Mouse (Mus musculus): ENCODE results near the gene Wdr73. TPM values are rescaled to one million over a fixed set of nuclear protein-coding genes. Genes with fewer than 3 reads are reported as not detected.

Wdr73 gene
- total and polyA plus RNA-seq, 3 experiments = 42.4 to 55.7 (median 48.1) TPM

DNA sequence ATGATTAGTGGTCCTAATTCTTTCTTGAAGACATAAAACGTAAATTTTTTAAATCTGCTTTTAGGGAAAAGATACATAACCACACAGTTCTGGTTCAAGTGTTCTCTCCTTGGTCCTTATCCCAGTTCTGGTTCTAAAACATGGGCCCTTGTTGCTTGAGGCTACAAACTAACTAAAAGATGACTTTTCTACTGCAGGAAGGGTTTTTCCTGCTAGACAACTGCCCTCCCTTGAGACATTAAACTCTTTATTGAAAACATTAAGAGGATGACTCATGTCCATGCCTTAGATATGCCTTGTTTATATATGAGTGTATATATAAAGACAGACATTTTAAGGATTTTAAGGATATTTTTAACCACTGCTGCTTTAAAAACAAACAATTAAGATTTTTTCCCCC is 57.9 kb downstream of the Wdr73 start:
- peaks cover 12 to 50% of the 10 kb centered on the region in 2 experiments; a peak in 3 of 4 replicates for H3K4me1 ChIP-seq (ENCODE audit: control insufficient read depth in 1 of 2, insufficient read depth in 2 of 2)
- H3K9me3 ChIP-seq (replicated peaks; ENCODE audit: low read length) = no peaks in the 10 kb centered on the region
- no peak overlapping the region for H3K4me2 ChIP-seq (ENCODE audit: insufficient read depth, low read depth, poor library complexity, severe bottlenecking)
- in situ Hi-C loops (cut with MboI; ENCODE audit: low pct_ligation_motif_present, low pct_unique_long_range_greater_than_20kb, low sequenced_read_pairs) (loop anchor here (25.0 kb wide), 1 partner anchor 456 kb away; the partner anchor contains the start of gene Fes), dilution Hi-C loops (cut with MboI; ENCODE audit: extremely low pct_ligation_motif_present, extremely low pct_unique_long_range_greater_than_20kb, low sequenced_read_pairs) (no loop called here)
- H3K79me2 ChIP-seq (replicated peaks; ENCODE audit: control insufficient read depth, extremely low read depth, insufficient read depth, poor library complexity, severe bottlenecking) = no peaks in the 10 kb centered on the region
- no peak for DNase-seq (ENCODE audit: extremely low read depth)
- H3K4me3 ChIP-seq (replicated peaks in 1 of 3; ENCODE audit: low read depth in 2 of 3, low read length in 2 of 3, poor library complexity in 1 of 3) = no peak overlapping the region
- TF ChIP-seq ZMIZ1 (IDR thresholded peaks at IDR 0.05; ENCODE audit: low read depth, low read length) (no peak), CTCF (conservative IDR thresholded peaks at IDR 0.05 in 1 of 2, IDR thresholded peaks at IDR 0.05 in 1 of 2; ENCODE audit: low read depth in 2 of 2, low read length in 2 of 2) (no peak), SMC3 (IDR thresholded peaks at IDR 0.05; ENCODE audit: low read depth, low read length) (no peak), TCF12 (IDR thresholded peaks at IDR 0.05; ENCODE audit: low read depth, low read length) (no peak), ELF1 (IDR thresholded peaks at IDR 0.05; ENCODE audit: low read depth, low read length) (no peak), USF2 (conservative IDR thresholded peaks at IDR 0.05; ENCODE audit: low read depth, low read length) (no peak), MEF2A (IDR thresholded peaks at IDR 0.05; ENCODE audit: borderline replicate concordance, low read depth, low read length) (no peak), KAT2A (IDR thresholded peaks at IDR 0.05; ENCODE audit: insufficient replicate concordance, low read length) (no peak)
- H3K27ac ChIP-seq (ENCODE audit: insufficient read depth, low read depth) = no peak overlapping the region
- no peak overlapping the region for H3K9ac ChIP-seq (ENCODE audit: insufficient read depth, low read depth)
- no peaks in the 10 kb centered on the region for H3K27me3 ChIP-seq (replicated peaks)
- peaks cover 3 to 12% of the 10 kb centered on the region in 2 experiments for H3K36me3 ChIP-seq (replicated peaks in 1 of 2; ENCODE audit: control insufficient read depth in 1 of 2, insufficient read depth in 1 of 2, low read length in 1 of 2)

DNA sequence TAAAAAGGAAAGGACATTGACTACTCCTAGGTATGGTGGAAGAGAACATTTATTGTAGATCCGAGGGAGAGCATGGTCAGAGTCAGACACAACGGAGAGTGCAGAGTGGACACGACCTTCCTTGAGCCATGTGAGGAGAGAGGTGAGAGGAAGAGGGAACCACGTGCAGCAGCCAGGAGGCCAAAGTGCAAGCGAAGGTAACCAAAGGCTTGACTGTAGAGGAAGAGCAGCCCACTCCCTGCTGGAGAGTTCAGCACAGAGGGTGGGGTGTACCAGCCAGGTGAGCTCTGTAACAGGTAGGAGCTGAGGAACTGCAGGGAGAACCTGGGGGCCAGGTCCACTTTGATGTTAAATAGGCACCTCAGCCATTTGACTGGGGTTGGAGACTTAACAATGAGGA is 58.9 kb downstream of the Wdr73 start:
- dilution Hi-C loops (cut with MboI; ENCODE audit: extremely low pct_ligation_motif_present, extremely low pct_unique_long_range_greater_than_20kb, low sequenced_read_pairs) (no loop called here), in situ Hi-C loops (cut with MboI; ENCODE audit: low pct_ligation_motif_present, low pct_unique_long_range_greater_than_20kb, low sequenced_read_pairs) (loop anchor here (25.0 kb wide), 1 partner anchor 455 kb away; the partner anchor contains the start of gene Fes)
- Histone ChIP-seq H3K36me3 (replicated peaks in 1 of 2; ENCODE audit: control insufficient read depth in 1 of 2, insufficient read depth in 1 of 2, low read length in 1 of 2) (peaks cover 3 to 12% of the 10 kb centered on the region in 2 experiments), H3K4me1 (ENCODE audit: control insufficient read depth in 1 of 2, insufficient read depth in 2 of 2) (peaks cover 12 to 55% of the 10 kb centered on the region in 2 experiments; a peak in 3 of 4 replicates), H3K4me3 (replicated peaks in 1 of 3; ENCODE audit: low read depth in 2 of 3, low read length in 2 of 3, poor library complexity in 1 of 3) (no peak overlapping the region), H3K9ac (ENCODE audit: insufficient read depth, low read depth) (no peak overlapping the region), H3K9me3 (replicated peaks; ENCODE audit: low read length) (no peaks in the 10 kb centered on the region), H3K27ac (ENCODE audit: insufficient read depth, low read depth) (no peak overlapping the region), H3K4me2 (ENCODE audit: insufficient read depth, low read depth, poor library complexity, severe bottlenecking) (no peak overlapping the region), H3K79me2 (replicated peaks; ENCODE audit: control insufficient read depth, extremely low read depth, insufficient read depth, poor library complexity, severe bottlenecking) (no peaks in the 10 kb centered on the region), H3K27me3 (replicated peaks) (no peaks in the 10 kb centered on the region)
- DNase-seq (ENCODE audit: extremely low read depth) = no peak
- TF ChIP-seq PAX5 (IDR thresholded peaks at IDR 0.05; ENCODE audit: low read length) = no peak
- no peak for TF ChIP-seq POLR2A (IDR thresholded peaks at IDR 0.05; ENCODE audit: low read depth, low read length)
- TF ChIP-seq ETS1 (conservative IDR thresholded peaks at IDR 0.05; ENCODE audit: low read depth, low read length) = no peak
- TF ChIP-seq CTCF (conservative IDR thresholded peaks at IDR 0.05 in 1 of 2, IDR thresholded peaks at IDR 0.05 in 1 of 2; ENCODE audit: low read depth in 2 of 2, low read length in 2 of 2) = no peak
- no peak for TF ChIP-seq KAT2A (IDR thresholded peaks at IDR 0.05; ENCODE audit: insufficient replicate concordance, low read length)
- no peak for TF ChIP-seq NELFE (IDR thresholded peaks at IDR 0.05; ENCODE audit: low read depth, low read length)
- TF ChIP-seq ELF1 (IDR thresholded peaks at IDR 0.05; ENCODE audit: low read depth, low read length) = no peak
- TF ChIP-seq JUND (conservative IDR thresholded peaks at IDR 0.05; ENCODE audit: low read depth, low read length) = no peak
- no peak for TF ChIP-seq UBTF (IDR thresholded peaks at IDR 0.05; ENCODE audit: low read depth, low read length)
- TF ChIP-seq TBP (conservative IDR thresholded peaks at IDR 0.05; ENCODE audit: low read depth, low read length) = no peak
- TF ChIP-seq TCF12 (IDR thresholded peaks at IDR 0.05; ENCODE audit: low read depth, low read length) = no peak
- no peak for TF ChIP-seq RCOR1 (conservative IDR thresholded peaks at IDR 0.05; ENCODE audit: low read depth, low read length)
- TF ChIP-seq USF1 (IDR thresholded peaks at IDR 0.05; ENCODE audit: low read depth, low read length) = no peak

All from CH12.LX (cell line).